Mouse (Mus musculus): Measurements from ENCODE around the gene Fam178b.

GRCm38 (mm10) chr1:36556553-36557456 is 126.2 kb downstream of the Fam178b start:
- TF ChIP-seq CTCF (IDR thresholded peaks at IDR 0.05; ENCODE audit: low read depth) (peak; percentile 80), EP300 (IDR thresholded peaks at IDR 0.05; ENCODE audit: low read depth) (no peak)
